Mouse (Mus musculus): ENCODE results near the gene Ccnd3. TPM values are rescaled to one million over a fixed set of nuclear protein-coding genes. Genes with fewer than 3 reads are reported as not detected.

The Ccnd3 gene
- polyA plus RNA-seq, 1 experiment from 2014 or later: 74.3 TPM

- Histone ChIP-seq H3K4me3 (no peak overlapping the region), H3K4me2 (no peak overlapping the region), H3K27me3 (no peaks in the 10 kb centered on the region), H3K4me1 (replicated peaks) (peaks cover 39% of the 10 kb centered on the region), H3K9ac (no peak overlapping the region), H3K9me3 (no peaks in the 10 kb centered on the region), H3K36me3 (peaks cover 10% of the 10 kb centered on the region; the same call in 1 of the 2 replicates), H3K27ac (no peak overlapping the region)
- ATAC-seq (ENCODE audit: low FRiP score): no peak
- WGBS: 79% methylated on average over 7 of the region's 7 CpGs
These were observed 129.3 kb downstream of the Ccnd3 start for GRCm38 (mm10) chr17:47633999-47634770.

GRCm38 (mm10) chr17:47642992-47643391, 138.1 kb downstream of the Ccnd3 start:
- Histone ChIP-seq H3K9me3 (no peaks in the 10 kb centered on the region), H3K27ac (no peak overlapping the region), H3K4me2 (no peak overlapping the region), H3K4me3 (no peak overlapping the region), H3K36me3 (no peaks in the 10 kb centered on the region), H3K4me1 (replicated peaks) (peaks cover 8% of the 10 kb centered on the region; the same call in 1 of the 2 replicates), H3K9ac (no peak overlapping the region), H3K27me3 (no peaks in the 10 kb centered on the region)
- no peak for ATAC-seq (ENCODE audit: low FRiP score)
- 76% methylated on average over 2 of the region's 2 CpGs for WGBS

GRCm38 (mm10) chr17:47646683-47647082, 141.8 kb downstream of the Ccnd3 start:
- Histone ChIP-seq H3K27me3 (no peaks in the 10 kb centered on the region), H3K9ac (no peak overlapping the region), H3K4me2 (no peak overlapping the region), H3K9me3 (no peaks in the 10 kb centered on the region), H3K4me1 (replicated peaks) (0 out of 2 replicates have a peak, but pooled peaks cover 6% of the 10 kb centered on the region), H3K36me3 (peaks cover 6% of the 10 kb centered on the region), H3K27ac (no peak overlapping the region), H3K4me3 (no peak overlapping the region)
- ATAC-seq (ENCODE audit: low FRiP score): no peak
- 70% methylated on average over 1 of the region's 1 CpGs for WGBS

GRCm38 (mm10) chr17:47648966-47649365, 144.1 kb downstream of the Ccnd3 start:
- 33% methylated on average over 4 of the region's 4 CpGs for WGBS
- no peaks in the 10 kb centered on the region for H3K27me3 ChIP-seq
- no peak for ATAC-seq (ENCODE audit: low FRiP score)
- H3K9ac ChIP-seq: no peak overlapping the region
- no peaks in the 10 kb centered on the region for H3K9me3 ChIP-seq
- no peak overlapping the region for H3K4me2 ChIP-seq
- peaks cover 11% of the 10 kb centered on the region for H3K36me3 ChIP-seq
- no peak overlapping the region for H3K4me3 ChIP-seq
- no peak overlapping the region for H3K27ac ChIP-seq
- H3K4me1 ChIP-seq (replicated peaks): peaks cover 6% of the 10 kb centered on the region; the same call in 1 of the 2 replicates

Other genes starting within 250 kb of the Ccnd3 start
- gene Mrps10, start 136.2 kb upstream of the Ccnd3 start, polyA plus RNA-seq (2015; fragmentation: Nextera tagmentation; extraction: Ambion mirVana): 70.6 and 75.7 TPM in 2 replicates
- 0.83 and 0.84 TPM in 2 replicates for gene Guca1b, start 119.7 kb upstream of the Ccnd3 start, polyA plus RNA-seq (2015; fragmentation: Nextera tagmentation; extraction: Ambion mirVana)
- 0.61 and 0.65 TPM in 2 replicates for gene Guca1a, start 104.5 kb upstream of the Ccnd3 start, polyA plus RNA-seq (2015; fragmentation: Nextera tagmentation; extraction: Ambion mirVana)
- 0.22 and 0.34 TPM in 2 replicates for gene AI661453, start 68.4 kb upstream of the Ccnd3 start, polyA plus RNA-seq (2015; fragmentation: Nextera tagmentation; extraction: Ambion mirVana)
- 0.34 and 0.79 TPM in 2 replicates for gene 1700001C19Rik, start 67.7 kb upstream of the Ccnd3 start, polyA plus RNA-seq (2015; fragmentation: Nextera tagmentation; extraction: Ambion mirVana)
- gene Taf8, start 2.8 kb upstream of the Ccnd3 start, polyA plus RNA-seq (2015; fragmentation: Nextera tagmentation; extraction: Ambion mirVana): 23.4 and 23.5 TPM in 2 replicates
- 33.9 and 34.2 TPM in 2 replicates for gene Bysl, start 106.4 kb downstream of the Ccnd3 start, polyA plus RNA-seq (2015; fragmentation: Nextera tagmentation; extraction: Ambion mirVana)
- 42.5 and 44.8 TPM in 2 replicates for gene Med20, start 106.5 kb downstream of the Ccnd3 start, polyA plus RNA-seq (2015; fragmentation: Nextera tagmentation; extraction: Ambion mirVana)
- 2.1 and 2.7 TPM in 2 replicates for gene Gm20517, start 106.5 kb downstream of the Ccnd3 start, polyA plus RNA-seq (2015; fragmentation: Nextera tagmentation; extraction: Ambion mirVana)
- 8.6 and 9.1 TPM in 2 replicates for gene Usp49, start 125.6 kb downstream of the Ccnd3 start, polyA plus RNA-seq (2015; fragmentation: Nextera tagmentation; extraction: Ambion mirVana)
- 289 and 295 TPM in 2 replicates for gene Tomm6, start 183.3 kb downstream of the Ccnd3 start, polyA plus RNA-seq (2015; fragmentation: Nextera tagmentation; extraction: Ambion mirVana)
- 28.6 and 32.9 TPM in 2 replicates for gene Frs3, start 184.0 kb downstream of the Ccnd3 start, polyA plus RNA-seq (2015; fragmentation: Nextera tagmentation; extraction: Ambion mirVana)
- 0.52 and 0.71 TPM in 2 replicates for gene Gm21981, start 189.4 kb downstream of the Ccnd3 start, polyA plus RNA-seq (2015; fragmentation: Nextera tagmentation; extraction: Ambion mirVana)
- 0.43 and 0.52 TPM in 2 replicates for gene Prickle4, start 189.7 kb downstream of the Ccnd3 start, polyA plus RNA-seq (2015; fragmentation: Nextera tagmentation; extraction: Ambion mirVana)
- gene Pgc, start 221.8 kb downstream of the Ccnd3 start, polyA plus RNA-seq (2015; fragmentation: Nextera tagmentation; extraction: Ambion mirVana): not detected in 2 replicates
- gene Tfeb, start 232.0 kb downstream of the Ccnd3 start, polyA plus RNA-seq (2015; fragmentation: Nextera tagmentation; extraction: Ambion mirVana): 2.8 and 3.3 TPM in 2 replicates